Mouse (Mus musculus): ENCODE results near the gene Gstp3. TPM values are rescaled to one million over a fixed set of nuclear protein-coding genes. Genes with fewer than 3 reads are reported as not detected.
"Not testable (repeated sequence)": the region's sequence is repeated elsewhere in the genome, so short reads cannot be mapped to it uniquely, and the experiment has no call there.

The Gstp3 gene
- total and polyA plus RNA-seq, 2 experiments from 2014 or later, result not detected

DNA sequence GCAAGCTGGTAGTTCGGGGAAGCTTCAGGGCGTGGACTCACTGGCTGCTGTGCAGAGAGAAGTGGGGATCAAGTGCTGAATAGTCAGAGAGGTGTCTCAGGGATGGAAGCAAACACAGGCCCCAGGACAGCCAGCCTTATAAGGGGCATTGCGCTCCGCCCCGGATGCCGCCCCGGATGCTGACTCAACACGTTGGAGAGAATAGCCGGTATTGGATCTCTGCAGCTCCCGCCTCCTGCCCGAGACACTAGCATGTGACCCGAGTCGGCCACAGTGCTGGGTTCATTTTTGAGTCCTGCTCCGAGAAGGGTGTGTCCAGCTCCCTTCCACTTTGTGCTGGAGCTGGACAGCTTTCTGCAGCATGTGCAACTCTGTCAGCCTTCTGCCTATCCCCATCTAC lies 17.2 kb downstream of the Gstp3 start:
- H3K4me3 ChIP-seq (ENCODE audit: low read length), result no peak overlapping the region
- no peaks in the 10 kb centered on the region for H3K9me3 ChIP-seq (ENCODE audit: low read length)
- H3K27me3 ChIP-seq (ENCODE audit: insufficient read depth, low read length), result no peaks in the 10 kb centered on the region
- H3K36me3 ChIP-seq (ENCODE audit: insufficient read depth, low read length), result no peaks in the 10 kb centered on the region
- H3K4me2 ChIP-seq (ENCODE audit: low read depth, low read length), result no peak overlapping the region
- TF ChIP-seq CTCF (IDR thresholded peaks at IDR 0.05; ENCODE audit: low read depth), result no peak
- no peak overlapping the region for H3K27ac ChIP-seq
- H3K9ac ChIP-seq (replicated peaks; ENCODE audit: low read length), result no peak overlapping the region
- 70% methylated on average over 14 of the region's 14 CpGs for WGBS
- DNase-seq (ENCODE audit: low spot score) (no peak), ATAC-seq (no peak)
- H3K4me1 ChIP-seq (ENCODE audit: insufficient read depth, low read length), result no peaks in the 10 kb centered on the region

DNA sequence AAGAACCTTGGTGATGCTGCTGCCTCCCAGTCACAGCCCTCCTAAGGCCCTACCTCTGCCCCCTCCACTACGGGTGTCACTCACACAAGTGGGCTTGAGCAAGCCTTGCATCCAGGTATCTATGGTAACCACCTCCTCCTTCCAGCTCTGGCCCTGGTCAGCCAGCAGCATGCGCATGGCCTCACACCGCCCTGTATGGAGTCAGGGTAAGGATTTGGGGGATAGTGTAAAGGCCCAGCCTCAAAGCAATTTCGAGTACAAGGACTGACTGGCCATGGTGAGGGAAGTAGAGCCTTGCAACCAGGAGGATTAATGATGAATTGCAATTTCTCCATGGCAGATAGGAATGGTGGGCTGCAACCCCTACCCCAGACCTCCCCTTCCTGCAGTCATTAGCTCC lies 17.9 kb downstream of the Gstp3 start:
- DNase-seq (ENCODE audit: low spot score); H3K4me1 ChIP-seq (ENCODE audit: insufficient read depth, low read length); H3K9me3 ChIP-seq (ENCODE audit: low read length); H3K9ac ChIP-seq (replicated peaks; ENCODE audit: low read length); H3K4me2 ChIP-seq (ENCODE audit: low read depth, low read length); ATAC-seq; H3K4me3 ChIP-seq (ENCODE audit: low read length); H3K36me3 ChIP-seq (ENCODE audit: insufficient read depth, low read length); H3K27ac ChIP-seq; H3K27me3 ChIP-seq (ENCODE audit: insufficient read depth, low read length): not testable (repeated sequence)
- 73% methylated on average over 3 of the region's 4 CpGs for WGBS

DNA sequence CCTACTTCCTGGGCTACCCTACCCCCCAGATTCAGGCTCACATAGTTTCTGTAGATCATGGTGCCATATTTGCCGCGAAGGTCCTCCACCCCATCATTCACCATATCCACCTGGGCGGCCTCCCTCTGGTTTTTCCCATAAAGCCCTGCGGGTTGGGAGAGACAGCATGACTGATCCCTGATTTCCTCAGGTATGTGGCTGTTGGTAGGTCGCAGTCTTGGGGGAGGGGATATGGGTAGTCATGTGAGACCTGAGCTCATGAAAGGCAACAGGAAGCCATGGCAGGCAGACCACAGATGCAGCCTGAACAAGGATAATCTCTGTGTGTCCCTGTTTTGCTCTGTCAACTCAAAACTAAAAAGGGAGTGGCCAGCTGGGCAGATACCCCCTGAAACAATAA lies 18.4 kb downstream of the Gstp3 start:
- H3K4me3 ChIP-seq (ENCODE audit: low read length); H3K4me1 ChIP-seq (ENCODE audit: insufficient read depth, low read length); H3K27ac ChIP-seq; H3K36me3 ChIP-seq (ENCODE audit: insufficient read depth, low read length); ATAC-seq; H3K9ac ChIP-seq (replicated peaks; ENCODE audit: low read length); H3K27me3 ChIP-seq (ENCODE audit: insufficient read depth, low read length); DNase-seq (ENCODE audit: low spot score); H3K9me3 ChIP-seq (ENCODE audit: low read length); H3K4me2 ChIP-seq (ENCODE audit: low read depth, low read length): not testable (repeated sequence)
- WGBS, result 81% methylated on average over 5 of the region's 5 CpGs

DNA sequence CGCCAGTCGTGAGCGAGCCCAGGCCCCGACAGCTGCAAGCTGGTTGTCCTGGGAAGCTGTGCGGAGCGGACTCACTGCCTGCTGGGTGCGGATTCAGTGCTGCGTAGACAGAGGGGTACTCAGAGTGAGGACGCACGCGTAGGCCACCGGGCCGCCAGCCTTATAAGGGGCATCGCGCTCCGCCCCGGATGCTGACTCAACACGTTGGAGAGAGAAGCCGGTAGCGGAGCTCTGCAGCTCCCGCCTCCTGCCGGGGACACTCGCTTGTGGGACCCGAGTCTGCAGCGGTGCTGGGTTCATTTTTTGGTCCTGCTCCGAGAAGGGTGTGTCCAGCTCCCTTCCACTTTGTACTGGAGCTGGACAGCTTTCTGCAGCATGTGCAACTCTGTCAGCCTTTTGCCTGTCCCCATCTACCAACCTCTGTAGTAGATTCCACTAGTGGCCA lies 21.6 kb downstream of the Gstp3 start, which contains the start of gene Gstp1:
TSS of gene Gstp1 (minus strand) at position 198 of the 445 bp plus-strand sequence.
- 0% methylated on average over 26 of the region's 26 CpGs for WGBS
- TF ChIP-seq CTCF (IDR thresholded peaks at IDR 0.05; ENCODE audit: low read depth), result peak; percentile 47
- H3K9ac ChIP-seq (replicated peaks; ENCODE audit: low read length), result peak within 1 kb of the TSS; percentile 69
- H3K4me1 ChIP-seq (ENCODE audit: insufficient read depth, low read length), result 0 out of 2 replicates have a peak, but pooled peaks cover 4% of the 10 kb centered on the region
- H3K9me3 ChIP-seq (ENCODE audit: low read length), result no peaks in the 10 kb centered on the region
- DNase-seq (ENCODE audit: low spot score), result peak; percentile 90
- H3K36me3 ChIP-seq (ENCODE audit: insufficient read depth, low read length), result no peaks in the 10 kb centered on the region
- peak; percentile 91 for ATAC-seq
- peak within 1 kb of the TSS; percentile 70 for H3K27ac ChIP-seq
- H3K4me2 ChIP-seq (ENCODE audit: low read depth, low read length), result peak within 1 kb of the TSS; percentile 71
- H3K27me3 ChIP-seq (ENCODE audit: insufficient read depth, low read length), result no peaks in the 10 kb centered on the region
- H3K4me3 ChIP-seq (ENCODE audit: low read length), result peak within 1 kb of the TSS; percentile 62

DNA sequence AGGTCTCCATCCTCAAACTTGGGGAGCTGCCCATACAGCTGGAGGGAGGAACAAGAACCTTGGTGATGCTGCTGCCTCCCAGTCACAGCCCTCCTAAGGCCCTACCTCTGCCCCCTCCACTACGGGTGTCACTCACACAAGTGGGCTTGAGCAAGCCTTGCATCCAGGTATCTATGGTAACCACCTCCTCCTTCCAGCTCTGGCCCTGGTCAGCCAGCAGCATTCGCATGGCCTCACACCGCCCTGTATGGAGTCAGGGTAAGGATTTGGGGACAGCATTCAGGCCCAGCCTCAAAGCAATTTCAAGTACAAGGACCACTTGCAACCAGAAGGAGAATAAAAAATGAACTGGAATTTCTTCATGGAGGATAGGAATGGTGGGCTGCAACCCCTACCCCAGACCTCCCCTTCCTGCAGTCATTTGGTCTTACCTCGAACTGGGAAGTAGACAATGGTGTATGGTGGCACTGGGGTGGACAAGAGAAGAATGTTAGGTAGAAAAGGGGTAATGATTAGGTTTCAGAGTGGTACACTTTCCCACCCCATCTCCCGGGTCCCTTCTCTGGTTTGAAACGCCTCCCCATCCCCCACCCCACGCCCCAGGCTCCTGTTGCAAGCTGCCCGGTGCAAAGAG lies 22.1 kb downstream of the Gstp3 start:
- not testable (repeated sequence) for H3K9me3 ChIP-seq (ENCODE audit: low read length); H3K36me3 ChIP-seq (ENCODE audit: insufficient read depth, low read length); DNase-seq (ENCODE audit: low spot score); H3K4me1 ChIP-seq (ENCODE audit: insufficient read depth, low read length); H3K27me3 ChIP-seq (ENCODE audit: insufficient read depth, low read length)
- peak overlapping the region; percentile 71 for H3K4me2 ChIP-seq (ENCODE audit: low read depth, low read length)
- H3K9ac ChIP-seq (replicated peaks; ENCODE audit: low read length), result peak overlapping the region; percentile 69
- 19% methylated on average over 7 of the region's 8 CpGs for WGBS
- peak overlapping the region; percentile 62 for H3K4me3 ChIP-seq (ENCODE audit: low read length)
- peak; percentile 65 for ATAC-seq
- H3K27ac ChIP-seq, result peak overlapping the region; percentile 70

DNA sequence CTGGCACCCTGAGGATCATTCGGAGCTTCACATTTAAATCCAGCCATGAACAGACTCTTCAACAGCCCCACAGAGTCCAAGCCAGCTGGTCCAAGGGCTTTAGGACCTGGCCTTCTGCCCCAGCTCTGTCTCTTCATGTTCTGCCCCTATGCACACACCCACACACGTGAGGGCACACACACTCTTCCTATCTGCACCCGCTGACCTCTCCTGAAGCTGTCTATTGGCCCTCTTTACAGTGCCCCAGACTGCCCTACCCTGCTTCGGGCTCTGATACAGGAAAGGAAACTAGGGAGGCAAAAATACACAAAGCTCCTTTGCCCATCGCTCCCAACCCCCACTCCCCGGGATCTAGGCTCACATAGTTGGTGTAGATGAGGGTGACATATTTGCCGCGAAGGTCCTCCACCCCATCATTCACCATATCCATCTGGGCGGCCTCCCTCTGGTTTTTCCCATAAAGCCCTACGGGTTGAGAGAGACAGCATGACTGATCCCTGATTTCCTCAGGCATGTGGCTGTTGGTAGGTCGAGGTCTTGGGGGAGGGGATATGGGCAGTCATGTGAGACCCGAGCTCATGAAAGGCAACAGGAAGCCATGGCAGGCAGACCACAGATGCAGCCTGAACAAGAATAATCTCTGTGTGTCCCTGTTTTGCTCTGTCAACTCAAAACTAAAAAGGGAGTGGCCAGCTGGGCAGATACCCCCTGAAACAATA lies 22.9 kb downstream of the Gstp3 start:
- Histone ChIP-seq H3K27me3 (ENCODE audit: insufficient read depth, low read length) (no peaks in the 10 kb centered on the region), H3K9ac (replicated peaks; ENCODE audit: low read length) (no peak overlapping the region), H3K36me3 (ENCODE audit: insufficient read depth, low read length) (no peaks in the 10 kb centered on the region), H3K27ac (peak overlapping the region; percentile 7; the same call in 1 of the 2 replicates), H3K9me3 (ENCODE audit: low read length) (no peaks in the 10 kb centered on the region), H3K4me2 (ENCODE audit: low read depth, low read length) (peak overlapping the region; percentile 27; the same call in 1 of the 2 replicates), H3K4me3 (ENCODE audit: low read length) (no peak overlapping the region), H3K4me1 (ENCODE audit: insufficient read depth, low read length) (0 out of 2 replicates have a peak, but pooled peaks cover 4% of the 10 kb centered on the region)
- ATAC-seq, result 0 out of 2 replicates have a peak, but pooled peaks have one; percentile 17
- 67% methylated on average over 12 of the region's 12 CpGs for WGBS
- DNase-seq (ENCODE audit: low spot score), result no peak
- TF ChIP-seq CTCF (IDR thresholded peaks at IDR 0.05; ENCODE audit: low read depth), result no peak

DNA sequence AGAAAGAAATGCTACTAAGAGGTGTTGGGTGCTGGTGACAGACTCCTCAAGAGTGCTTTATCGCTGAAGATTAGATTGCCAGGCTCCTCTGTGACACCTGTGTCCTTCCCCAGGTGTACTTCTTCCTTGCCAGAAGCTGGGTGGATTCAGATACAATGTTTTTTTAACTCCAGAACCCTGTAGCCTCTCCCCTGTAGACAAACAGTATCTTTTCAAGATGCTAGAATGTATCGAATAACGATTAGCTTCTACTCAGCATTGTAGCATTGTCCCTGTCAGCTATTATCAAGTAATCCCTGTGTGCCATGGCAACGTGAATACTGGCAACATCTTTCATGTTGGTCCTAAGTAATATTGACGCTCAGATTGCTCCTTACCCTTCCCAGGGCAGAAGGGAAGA lies 25.6 kb downstream of the Gstp3 start:
- Histone ChIP-seq H3K4me1 (ENCODE audit: insufficient read depth, low read length) (0 out of 2 replicates have a peak, but pooled peaks cover 4% of the 10 kb centered on the region), H3K9me3 (ENCODE audit: low read length) (no peaks in the 10 kb centered on the region), H3K36me3 (ENCODE audit: insufficient read depth, low read length) (no peaks in the 10 kb centered on the region), H3K27ac (no peak overlapping the region), H3K27me3 (ENCODE audit: insufficient read depth, low read length) (no peaks in the 10 kb centered on the region), H3K9ac (replicated peaks; ENCODE audit: low read length) (no peak overlapping the region), H3K4me3 (ENCODE audit: low read length) (no peak overlapping the region), H3K4me2 (ENCODE audit: low read depth, low read length) (no peak overlapping the region)
- DNase-seq (ENCODE audit: low spot score) (no peak), ATAC-seq (no peak)
- WGBS, result 59% methylated on average over 5 of the region's 5 CpGs
- no peak for TF ChIP-seq CTCF (IDR thresholded peaks at IDR 0.05; ENCODE audit: low read depth)

Measured in hindbrain, postnatal 0 days (tissue).